In the genomic region with DNA sequence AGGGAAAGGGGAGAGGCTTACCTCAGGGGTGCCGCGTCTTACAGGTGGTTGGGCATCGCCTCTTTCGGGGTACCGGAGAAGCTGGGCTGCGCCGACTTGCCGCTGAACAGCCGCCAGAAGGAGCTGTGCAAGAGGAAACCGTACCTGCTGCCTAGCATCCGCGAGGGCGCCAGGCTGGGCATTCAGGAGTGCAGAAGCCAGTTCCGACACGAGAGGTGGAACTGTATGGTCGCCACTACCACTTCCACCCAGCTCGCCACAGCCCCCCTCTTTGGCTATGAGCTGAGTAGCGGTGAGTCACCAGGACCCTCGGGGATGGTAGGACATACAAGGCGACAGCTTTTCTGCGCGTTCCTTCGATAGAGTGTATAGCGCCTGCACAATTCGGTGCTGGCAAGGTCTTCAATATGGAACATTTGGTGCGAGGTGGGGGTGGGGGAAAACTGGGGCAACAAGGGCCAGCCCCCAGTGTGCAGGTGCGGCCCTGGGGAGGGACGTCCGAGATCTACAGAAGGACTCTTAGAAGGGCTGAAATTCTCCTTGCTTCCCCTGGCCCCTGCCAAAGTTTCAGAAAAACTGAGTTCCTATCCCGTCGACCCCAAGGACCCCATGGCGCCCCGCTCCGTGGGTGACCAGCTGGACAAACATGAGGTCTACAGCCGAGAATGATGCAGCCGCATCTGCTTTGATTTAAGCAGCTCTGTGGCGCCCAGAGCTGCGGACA, we compare ENCODE assay signal across 9 mouse cellular contexts. TPM values are rescaled to one million over a fixed set of nuclear protein-coding genes. Genes with fewer than 3 reads are reported as not detected.
DNase-seq lines count a peak whose midpoint lies in the region; ATAC-seq lines count a peak whose summit lies in the region.
"Had no signal": no experiment of that assay in that cellular context is flagged by ENCODE, and none has a peak within 500 bp of the region (broad histone marks: within the 10 kb centered on the region; RNA-seq: fewer than 3 reads in every experiment).

No protein-coding gene starts in this region.

- peak; percentile 69 for ATAC-seq in granulocyte monocyte progenitor cell, adult 5-6 weeks (replicated peaks; ENCODE audit: poor library complexity, severe bottlenecking)
- peak; percentile 75 for ATAC-seq in limb, embryonic 11.5 days (ENCODE audit: insufficient number of reproducible peaks, low FRiP score, low TSS enrichment, low read depth)
- ATAC-seq in midbrain, embryonic 13.5 days: peak; percentile 85

- DNase-seq in cerebellum, adult 18-20 months: peak; percentile 6 to 10
- DNase-seq in cerebellum, adult 11 months: no peak
- peak; percentile 44 for DNase-seq in urinary bladder, postnatal 14 days (ENCODE audit: low spot score)
- no peak for DNase-seq in urinary bladder, postnatal 4 days (ENCODE audit: low spot score in 2 of 2)
- peak; percentile 70 for DNase-seq in limb, embryonic 11.5 days (ENCODE audit: low spot score)
- DNase-seq in thymus, postnatal 14 days: peak; percentile 27

- H3K9me3 ChIP-seq in limb, embryonic 11.5 days (ENCODE audit: control insufficient read depth, low read length): no peaks in the 10 kb centered on the region
- no peaks in the 10 kb centered on the region for H3K9me3 ChIP-seq in midbrain, embryonic 13.5 days

- WGBS in limb, embryonic 11.5 days: under 1% methylated on average over 38 of the region's 38 CpGs
- under 1% methylated on average over 38 of the region's 38 CpGs for WGBS in midbrain, embryonic 13.5 days

- H3K36me3 ChIP-seq in limb, embryonic 11.5 days (ENCODE audit: control insufficient read depth, insufficient read depth, low read length): no peaks in the 10 kb centered on the region
- no peaks in the 10 kb centered on the region for H3K36me3 ChIP-seq in midbrain, embryonic 13.5 days

- H3K4me1 ChIP-seq in limb, embryonic 11.5 days (ENCODE audit: control insufficient read depth, insufficient read depth, low read length): peaks cover 5% of the 10 kb centered on the region
- H3K4me1 ChIP-seq in midbrain, embryonic 13.5 days (replicated peaks): peaks cover 22% of the 10 kb centered on the region

- no peak overlapping the region for H3K27ac ChIP-seq in limb, embryonic 11.5 days (replicated peaks; ENCODE audit: low read depth, low read length)
- no peak overlapping the region for H3K27ac ChIP-seq in midbrain, embryonic 13.5 days

- H3K4me3 ChIP-seq in limb, embryonic 11.5 days (ENCODE audit: low read depth, low read length): peak overlapping the region; percentile 32
- H3K4me3 ChIP-seq in midbrain, embryonic 13.5 days (replicated peaks): peak overlapping the region; percentile 47

- peak overlapping the region; percentile 2; the same call in 1 of the 2 replicates for H3K9ac ChIP-seq in limb, embryonic 11.5 days (ENCODE audit: low read length)
- H3K9ac ChIP-seq in midbrain, embryonic 13.5 days (replicated peaks): peak overlapping the region; percentile 60

- H3K4me2 ChIP-seq in limb, embryonic 11.5 days (ENCODE audit: low read depth, severe bottlenecking): peak overlapping the region; percentile 87
- H3K4me2 ChIP-seq in midbrain, embryonic 13.5 days (replicated peaks): peak overlapping the region; percentile 94

- peaks cover 3% of the 10 kb centered on the region; the same call in 1 of the 2 replicates for H3K27me3 ChIP-seq in limb, embryonic 11.5 days (ENCODE audit: control insufficient read depth, insufficient read depth, low read length)
- peaks cover 62% of the 10 kb centered on the region for H3K27me3 ChIP-seq in midbrain, embryonic 13.5 days

RNA-seq across cellular contexts. Expression of gene Wnt16, which starts 0.9 kb away (rescaled TPM):
- not detected in 2 replicates for total RNA-seq in granulocyte monocyte progenitor cell, adult 5-6 weeks (2014; fragmentation: Nextera tagmentation)
- not detected in 2 replicates for total RNA-seq in granulocyte monocyte progenitor cell, adult 5-6 weeks (2017)
- 0.51 and 0.88 TPM in 2 replicates for polyA plus RNA-seq in limb, embryonic 11.5 days (2014; fragmentation: Nextera tagmentation; extraction: Ambion mirVana)
- polyA plus RNA-seq in midbrain, embryonic 13.5 days (2015; fragmentation: Nextera tagmentation; extraction: Ambion mirVana): 0.41 TPM in 1 of 2 replicates, not detected in the other
- polyA plus RNA-seq: C2C12 had no signal

Comparison
In these comparisons a context has a peak if more than half of its experiments do, and no peak if none do; other contexts are left out.
1. DNase-seq: peak in cerebellum, adult 18-20 months (2 of 2), urinary bladder, postnatal 14 days (single experiment), limb, embryonic 11.5 days (single experiment) and thymus, postnatal 14 days (single experiment); none in cerebellum, adult 11 months (single experiment) and urinary bladder, postnatal 4 days (0 of 2).
2. Peak in every context shown above with its lines, with median percentiles within 50 percentile points of each other: ATAC-seq.